Mouse (Mus musculus) adipose tissue, adult 10 weeks (tissue): ENCODE results near the gene Prph2. TPM values are rescaled to one million over a fixed set of nuclear protein-coding genes. Genes with fewer than 3 reads are reported as not detected.

Source experiments
- polyA plus RNA-seq: library from polyadenylated mRNA; stranded (reverse); fragments of 350-450 nt; fragmentation: Illumina TruSeq; extraction: RNeasy Lipid Tissue Mini Kit (QIAGEN cat#74804); gene quantifications from one replicate; pipeline ENCODE4 v1.2.3, GENCODE M21; 2014; ENCODE audit warnings: low read depth, low replicate concordance

Gene Prph2
- not detected for polyA plus RNA-seq

GRCm38 (mm10) chr17:46910186-46910585 is at the start of gene Prph2:
Prph2 (plus strand) TSS chr17:46910459.

DNA sequence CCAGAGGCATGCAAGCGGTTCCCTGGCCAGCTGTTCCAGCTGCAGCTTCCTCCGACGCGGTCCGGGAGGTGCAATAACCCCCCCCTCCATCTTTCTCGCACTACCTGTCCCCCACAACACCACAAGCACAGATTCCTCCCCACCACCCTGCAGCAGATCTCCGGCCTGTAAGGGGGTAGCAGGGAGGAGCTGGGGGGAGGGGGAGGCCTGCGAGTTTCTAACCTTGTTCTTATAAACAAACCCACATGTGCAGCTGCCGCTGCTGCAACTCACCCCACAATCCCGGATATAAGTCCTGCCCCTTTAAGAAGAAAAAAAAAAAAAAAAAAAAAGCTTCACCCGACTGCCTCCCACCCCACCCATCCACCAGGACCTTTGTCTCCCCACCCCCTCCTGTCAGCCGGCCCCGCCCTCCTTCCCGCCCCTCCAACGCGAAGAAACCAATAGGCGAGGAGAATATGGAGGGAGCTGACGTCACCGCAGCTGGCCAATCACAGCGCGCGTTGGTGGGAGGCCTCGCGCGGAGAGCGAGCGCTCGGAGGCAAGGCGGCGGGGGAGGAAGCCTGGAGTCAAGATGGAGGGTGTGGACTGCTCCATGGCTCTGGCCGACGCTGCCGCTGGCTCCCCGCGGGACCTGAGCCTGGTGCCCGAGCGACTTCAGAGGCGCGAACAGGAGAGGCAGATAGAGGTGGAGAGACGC is 20.0 kb upstream of the Prph2 start, which contains the start of gene Tbcc:
TSS of gene Tbcc (plus strand) at position 569 of the 700 bp plus-strand sequence.

Other genes starting within 250 kb of the Prph2 start
- 23.4 TPM for gene Rrp36, start 236.1 kb upstream of the Prph2 start, polyA plus RNA-seq
- gene Mea1, start 231.7 kb upstream of the Prph2 start, polyA plus RNA-seq: 127 TPM
- gene Klhdc3, start 229.5 kb upstream of the Prph2 start, polyA plus RNA-seq: 58.3 TPM
- gene Ppp2r5d, start 205.3 kb upstream of the Prph2 start, polyA plus RNA-seq: 35.1 TPM
- 26.6 TPM for gene Pex6, start 199.0 kb upstream of the Prph2 start, polyA plus RNA-seq
- 7.1 TPM for gene Gnmt, start 181.3 kb upstream of the Prph2 start, polyA plus RNA-seq
- 58.1 TPM for gene Cnpy3, start 158.2 kb upstream of the Prph2 start, polyA plus RNA-seq
- gene Ptcra, start 146.7 kb upstream of the Prph2 start, polyA plus RNA-seq: not detected
- 54.6 TPM for gene 2310039H08Rik, start 137.8 kb upstream of the Prph2 start, polyA plus RNA-seq
- gene Rpl7l1, start 127.8 kb upstream of the Prph2 start, polyA plus RNA-seq: 48.1 TPM
- 13.4 TPM for gene Bicral, start 52.0 kb upstream of the Prph2 start, polyA plus RNA-seq
- gene Tbcc, start 19.8 kb upstream of the Prph2 start, polyA plus RNA-seq: 21.9 TPM
- gene Ubr2, start 100.1 kb downstream of the Prph2 start, polyA plus RNA-seq: 25.5 TPM